Mouse (Mus musculus): ENCODE measurements at regions not wholly inside any gene's neighbourhood (a gene's known extent, or its start where the extent isn't known, plus 50 kb on each side); places are given as distances from the start of the nearest gene placed in this dataset.

- DNase-seq (ENCODE audit: low read depth, low spot score), result no peak
- Histone ChIP-seq H3K36me3 (ENCODE audit: control insufficient read depth, insufficient read depth, low read length, poor library complexity, severe bottlenecking) (no peaks in the 10 kb centered on the region), H3K9ac (ENCODE audit: insufficient read depth, low read depth, low read length, poor library complexity, severe bottlenecking) (no peak overlapping the region), H3K4me1 (ENCODE audit: control insufficient read depth in 2 of 2, insufficient read depth in 2 of 2, low read length in 2 of 2, poor library complexity in 1 of 2) (no peaks in the 10 kb centered on the region), H3K27ac (ENCODE audit: insufficient read depth, low read depth, low read length, poor library complexity, severe bottlenecking) (no peak overlapping the region), H3K9me3 (ENCODE audit: control insufficient read depth, insufficient read depth, low read depth, low read length) (no peaks in the 10 kb centered on the region), H3K4me3 (ENCODE audit: insufficient read depth in 1 of 2, low read depth in 1 of 2, low read length in 2 of 2, poor library complexity in 1 of 2, severe bottlenecking in 1 of 2) (no peak overlapping the region)
- no peak for TF ChIP-seq CHD2 (IDR thresholded peaks at IDR 0.05; ENCODE audit: low read depth, low read length)
- no peak for TF ChIP-seq HCFC1 (IDR thresholded peaks at IDR 0.05; ENCODE audit: borderline replicate concordance, insufficient read depth, low read length)
- no peak for TF ChIP-seq ZNF384 (IDR thresholded peaks at IDR 0.05; ENCODE audit: low read depth, low read length)
- TF ChIP-seq MAFK (IDR thresholded peaks at IDR 0.05; ENCODE audit: insufficient read depth, low read depth, low read length), result no peak
- no peak for TF ChIP-seq ZC3H11A (IDR thresholded peaks at IDR 0.05; ENCODE audit: borderline replicate concordance, low read depth, low read length)
- in situ Hi-C loops (cut with MboI; ENCODE audit: low sequenced_read_pairs in 2 of 2, unreplicated experiment in 2 of 2), result no loop called here
Observed at GRCm38 (mm10) chr2:46402373-46403114, 1285.3 kb upstream of the Zeb2 start.

GRCm38 (mm10) chr2:46394161-46394560 is 1277.0 kb upstream of the Zeb2 start:
- Histone ChIP-seq H3K9me3 (ENCODE audit: control insufficient read depth, insufficient read depth, low read depth, low read length) (peaks cover 2% of the 10 kb centered on the region; the same call in 1 of the 2 replicates), H3K4me3 (ENCODE audit: insufficient read depth in 1 of 2, low read depth in 1 of 2, low read length in 2 of 2, poor library complexity in 1 of 2, severe bottlenecking in 1 of 2) (no peak overlapping the region), H3K4me1 (ENCODE audit: control insufficient read depth in 2 of 2, insufficient read depth in 2 of 2, low read length in 2 of 2, poor library complexity in 1 of 2) (no peaks in the 10 kb centered on the region), H3K27ac (ENCODE audit: insufficient read depth, low read depth, low read length, poor library complexity, severe bottlenecking) (no peak overlapping the region), H3K36me3 (ENCODE audit: control insufficient read depth, insufficient read depth, low read length, poor library complexity, severe bottlenecking) (no peaks in the 10 kb centered on the region), H3K9ac (ENCODE audit: insufficient read depth, low read depth, low read length, poor library complexity, severe bottlenecking) (no peak overlapping the region)
- no peak for DNase-seq (ENCODE audit: low read depth, low spot score)
- in situ Hi-C loops (cut with MboI; ENCODE audit: low sequenced_read_pairs in 2 of 2, unreplicated experiment in 2 of 2), result no loop called here
- TF ChIP-seq ZC3H11A (IDR thresholded peaks at IDR 0.05; ENCODE audit: borderline replicate concordance, low read depth, low read length) (no peak), CHD2 (IDR thresholded peaks at IDR 0.05; ENCODE audit: low read depth, low read length) (no peak), ZNF384 (IDR thresholded peaks at IDR 0.05; ENCODE audit: low read depth, low read length) (no peak), HCFC1 (IDR thresholded peaks at IDR 0.05; ENCODE audit: borderline replicate concordance, insufficient read depth, low read length) (no peak), MAFK (IDR thresholded peaks at IDR 0.05; ENCODE audit: insufficient read depth, low read depth, low read length) (no peak)

- in situ Hi-C loops (cut with MboI; ENCODE audit: low sequenced_read_pairs in 2 of 2, unreplicated experiment in 2 of 2), result no loop called here
- TF ChIP-seq MAFK (IDR thresholded peaks at IDR 0.05; ENCODE audit: insufficient read depth, low read depth, low read length) (no peak), CHD2 (IDR thresholded peaks at IDR 0.05; ENCODE audit: low read depth, low read length) (no peak)
Observed at GRCm38 (mm10) chr2:46372847-46373461, 1255.8 kb upstream of the Zeb2 start.

DNA sequence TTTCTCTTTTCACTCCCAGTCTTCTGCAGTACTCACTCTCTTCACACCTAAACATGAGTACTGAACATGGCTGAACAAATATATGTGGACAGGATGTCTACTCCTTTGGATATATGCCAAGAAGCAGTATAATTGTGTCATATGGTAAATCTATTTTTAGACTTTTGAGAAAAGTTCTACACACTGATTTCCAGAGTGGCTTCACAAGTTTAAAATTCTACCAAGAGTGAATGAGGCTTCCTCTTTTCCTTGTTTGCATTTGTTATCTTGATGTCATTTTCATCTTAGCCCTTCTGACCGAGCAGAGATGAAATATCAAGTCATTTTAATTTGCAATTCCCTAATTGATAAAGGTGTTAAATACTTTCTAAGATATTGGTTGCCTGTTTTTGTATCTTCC is 1254.6 kb upstream of the Zeb2 start:
- Histone ChIP-seq H3K9ac (ENCODE audit: insufficient read depth, low read depth, low read length, poor library complexity, severe bottlenecking) (no peak overlapping the region), H3K4me1 (ENCODE audit: control insufficient read depth in 2 of 2, insufficient read depth in 2 of 2, low read length in 2 of 2, poor library complexity in 1 of 2) (no peaks in the 10 kb centered on the region), H3K9me3 (ENCODE audit: control insufficient read depth, insufficient read depth, low read depth, low read length) (no peaks in the 10 kb centered on the region), H3K4me3 (ENCODE audit: insufficient read depth in 1 of 2, low read depth in 1 of 2, low read length in 2 of 2, poor library complexity in 1 of 2, severe bottlenecking in 1 of 2) (no peak overlapping the region), H3K36me3 (ENCODE audit: control insufficient read depth, insufficient read depth, low read length, poor library complexity, severe bottlenecking) (no peaks in the 10 kb centered on the region), H3K27ac (ENCODE audit: insufficient read depth, low read depth, low read length, poor library complexity, severe bottlenecking) (no peak overlapping the region)
- no peak for DNase-seq (ENCODE audit: low read depth, low spot score)
- in situ Hi-C loops (cut with MboI; ENCODE audit: low sequenced_read_pairs in 2 of 2, unreplicated experiment in 2 of 2), result no loop called here
- TF ChIP-seq CHD2 (IDR thresholded peaks at IDR 0.05; ENCODE audit: low read depth, low read length), result no peak
- TF ChIP-seq HCFC1 (IDR thresholded peaks at IDR 0.05; ENCODE audit: borderline replicate concordance, insufficient read depth, low read length), result no peak
- no peak for TF ChIP-seq MAFK (IDR thresholded peaks at IDR 0.05; ENCODE audit: insufficient read depth, low read depth, low read length)
- no peak for TF ChIP-seq ZNF384 (IDR thresholded peaks at IDR 0.05; ENCODE audit: low read depth, low read length)

More at GRCm38 (mm10) chr2:46372847-46373461, 1255.8 kb upstream of the Zeb2 start:
- H3K4me3 ChIP-seq (ENCODE audit: insufficient read depth in 1 of 2, low read depth in 1 of 2, low read length in 2 of 2, poor library complexity in 1 of 2, severe bottlenecking in 1 of 2), result no peak overlapping the region
- H3K4me1 ChIP-seq (ENCODE audit: control insufficient read depth in 2 of 2, insufficient read depth in 2 of 2, low read length in 2 of 2, poor library complexity in 1 of 2), result no peaks in the 10 kb centered on the region
- H3K9ac ChIP-seq (ENCODE audit: insufficient read depth, low read depth, low read length, poor library complexity, severe bottlenecking), result no peak overlapping the region
- H3K9me3 ChIP-seq (ENCODE audit: control insufficient read depth, insufficient read depth, low read depth, low read length), result no peaks in the 10 kb centered on the region
- no peak for DNase-seq (ENCODE audit: low read depth, low spot score)
- H3K27ac ChIP-seq (ENCODE audit: insufficient read depth, low read depth, low read length, poor library complexity, severe bottlenecking), result no peak overlapping the region
- H3K36me3 ChIP-seq (ENCODE audit: control insufficient read depth, insufficient read depth, low read length, poor library complexity, severe bottlenecking), result no peaks in the 10 kb centered on the region

Measured in ES-E14 (cell line).